Mouse (Mus musculus) C2C12 (cell line): ENCODE data around the gene Tmem258.

ENCODE experiments used
- CEBPB ChIP-seq: IDR thresholded peaks from one replicate; pipeline ENCODE4 v1.6.1; 2011; ENCODE audit warnings: low read depth, mild to moderate bottlenecking, control low read depth, moderate library complexity
- CTCF ChIP-seq: IDR thresholded peaks from one replicate; pipeline ENCODE4 v1.5.1; 2011; ENCODE audit not compliant: control insufficient read depth, insufficient read depth, insufficient read length
- MAX ChIP-seq: IDR thresholded peaks from one replicate; pipeline ENCODE4 v1.6.1; 2011; ENCODE audit warnings: mild to moderate bottlenecking, control low read depth
- MYOD1 ChIP-seq: IDR thresholded peaks from one replicate; pipeline ENCODE4 v1.6.1; 2011; ENCODE audit warnings: low read depth; ENCODE audit not compliant: control insufficient read depth, insufficient read length
- USF1 ChIP-seq: IDR thresholded peaks from one replicate; pipeline ENCODE4 v1.6.1; 2011; ENCODE audit warnings: low read depth, mild to moderate bottlenecking, control low read depth, moderate library complexity

- TF ChIP-seq USF1 (no peak), CTCF (no peak), CEBPB (no peak), MYOD1 (no peak), MAX (no peak)
Measured at GRCm38 (mm10) chr19:10208851-10209250, 5.0 kb downstream of the Tmem258 start.
